Mouse (Mus musculus): ENCODE measurements around the gene Gm14401.
"Not testable (repeated sequence)": the region's sequence is repeated elsewhere in the genome, so short reads cannot be mapped to it uniquely, and the experiment has no call there.

Gm14401 gene

GRCm38 (mm10) chr2:177073432-177074423, at the start of gene Gm14401:
Gm14401 (plus strand) TSS chr2:177074320.
- DNase-seq (ENCODE audit: low spot score in 2 of 2), result peak in 1 of 2 experiments; percentile 64

DNA sequence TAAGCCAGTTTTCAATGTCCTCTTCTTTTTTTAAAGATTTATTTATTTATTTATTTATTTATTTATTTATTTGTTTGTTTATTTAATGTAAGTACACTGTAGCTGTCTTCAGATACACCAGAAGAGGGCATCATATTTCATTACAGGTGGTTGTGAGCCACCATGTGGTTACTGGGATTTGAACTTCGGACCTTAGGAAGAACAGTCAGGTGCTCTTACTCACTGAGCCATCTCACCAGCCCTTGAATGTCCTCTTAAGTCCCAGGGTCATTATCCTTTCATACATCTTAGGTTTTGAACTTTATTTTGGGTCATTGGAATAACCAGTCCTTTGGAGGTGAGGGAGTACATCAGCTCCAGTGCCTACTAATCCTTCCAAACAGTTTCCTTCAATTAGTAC, 1.3 kb upstream of the Gm14401 start:
- DNase-seq (ENCODE audit: low spot score in 2 of 2), result peak in 1 of 2 experiments; percentile 56

GRCm38 (mm10) chr2:177075015-177075414, 895 bp downstream of the Gm14401 start:
- not testable (repeated sequence) for DNase-seq (ENCODE audit: low spot score in 2 of 2)

GRCm38 (mm10) chr2:177079866-177080265, 5.7 kb downstream of the Gm14401 start:
- not testable (repeated sequence) for DNase-seq (ENCODE audit: low spot score in 2 of 2)

DNA sequence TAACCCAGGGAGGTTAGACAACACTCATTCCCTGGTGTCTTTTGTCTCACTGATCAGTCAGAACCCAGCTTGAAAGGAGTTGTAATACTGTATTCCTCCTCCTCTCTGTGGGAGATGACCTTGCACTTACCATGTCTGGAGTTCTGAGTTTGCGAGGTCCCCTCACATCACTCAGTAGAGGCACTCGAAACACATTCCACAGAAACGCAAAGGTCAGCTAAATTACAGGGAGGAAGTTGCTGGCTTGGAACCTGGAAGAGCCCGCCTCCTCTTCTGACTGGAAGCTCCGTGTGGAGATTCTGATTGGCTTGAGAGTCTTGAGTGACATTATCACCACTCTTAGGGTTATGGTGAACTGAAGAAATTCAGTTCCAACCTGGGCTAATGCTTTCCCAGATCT, 35.0 kb downstream of the Gm14401 start:
- not testable (repeated sequence) for DNase-seq (ENCODE audit: low spot score in 2 of 2)

DNA sequence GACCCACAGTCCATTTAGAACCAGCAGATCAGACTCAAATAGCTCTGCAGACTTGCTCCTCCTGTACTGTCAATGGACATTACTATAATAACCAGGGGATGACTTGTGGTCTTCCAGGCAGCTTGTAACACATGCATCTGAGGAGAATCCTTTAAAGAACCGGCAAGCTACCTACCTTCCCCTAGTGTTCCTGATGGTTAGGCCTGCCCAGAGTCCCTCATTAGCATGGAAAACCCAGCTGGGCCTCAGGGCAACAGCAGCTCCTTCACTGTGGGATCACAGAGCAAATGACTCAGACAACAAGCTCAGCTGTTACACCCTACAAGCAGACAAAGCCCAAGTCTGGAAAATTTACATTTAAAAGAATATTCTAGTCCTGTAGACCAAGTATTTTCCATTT, 55.0 kb downstream of the Gm14401 start:
- DNase-seq (ENCODE audit: low spot score in 2 of 2), result not testable (repeated sequence)

All from spleen, postnatal 4 days (tissue).